Mouse (Mus musculus): Measurements from ENCODE around the gene Spata7.

DNA sequence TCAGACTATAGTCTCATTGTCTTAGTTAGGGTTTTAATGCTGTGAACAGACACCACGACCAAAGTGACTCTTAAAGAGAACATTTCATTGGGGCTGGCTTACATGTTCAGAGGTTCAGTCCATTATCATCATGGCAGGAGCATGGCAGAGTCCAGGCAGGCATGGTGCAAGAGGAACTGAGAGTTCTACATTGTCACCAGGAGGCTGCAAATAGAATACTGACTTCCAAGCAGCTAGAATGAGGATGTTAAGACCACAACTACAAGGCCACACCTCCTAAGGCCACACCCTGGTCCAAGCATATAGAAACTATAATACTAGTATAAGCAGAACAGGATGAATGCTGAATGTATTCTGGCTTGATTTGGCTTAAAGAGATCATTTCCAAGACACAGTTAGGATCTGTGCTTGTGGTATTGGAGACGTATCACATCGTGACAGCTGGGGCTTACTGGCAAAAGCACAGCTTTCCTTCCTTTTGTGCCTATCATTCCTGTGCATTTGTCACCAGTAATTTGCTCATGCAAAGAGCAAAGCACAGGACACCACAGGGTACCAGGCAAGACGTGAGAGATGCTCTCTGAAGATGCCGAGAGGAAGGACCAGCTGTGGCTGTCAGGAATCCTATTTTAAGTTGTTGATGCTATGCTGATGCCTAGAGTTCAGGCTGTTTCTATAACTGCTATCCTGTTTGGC is 21.2 kb upstream of the Spata7 start:
- TF ChIP-seq CTCF (IDR thresholded peaks at IDR 0.05; ENCODE audit: control insufficient read depth, insufficient read depth, insufficient replicate concordance, low read depth, low read length) (no peak), POLR2A (IDR thresholded peaks at IDR 0.05; ENCODE audit: control insufficient read depth, low read depth, low read length) (no peak)

All from testis, adult 2 months (tissue).